Mouse (Mus musculus): ENCODE measurements around the gene Reep6. TPM values are rescaled to one million over a fixed set of nuclear protein-coding genes. Genes with fewer than 3 reads are reported as not detected.

Gene Reep6
- total RNA-seq, 1 experiment = 13.3 TPM

GRCm38 (mm10) chr10:80293325-80293724 lies 36.4 kb upstream of the Reep6 start:
- H3K36me3 ChIP-seq (ENCODE audit: control insufficient read depth, insufficient read depth, low read length, poor library complexity, severe bottlenecking) = peaks cover 26% of the 10 kb centered on the region
- DNase-seq (ENCODE audit: low read depth, low spot score) = no peak
- no peaks in the 10 kb centered on the region for H3K9me3 ChIP-seq (ENCODE audit: control insufficient read depth, insufficient read depth, low read depth, low read length)
- H3K9ac ChIP-seq (ENCODE audit: insufficient read depth, low read depth, low read length, poor library complexity, severe bottlenecking) = peak overlapping the region; percentile 99
- in situ Hi-C loops (cut with MboI; ENCODE audit: low sequenced_read_pairs in 2 of 2, unreplicated experiment in 2 of 2) = no loop called here
- peak overlapping the region; percentile 71 to 83 for H3K4me3 ChIP-seq (ENCODE audit: insufficient read depth in 1 of 2, low read depth in 1 of 2, low read length in 2 of 2, poor library complexity in 1 of 2, severe bottlenecking in 1 of 2)
- TF ChIP-seq CHD2 (IDR thresholded peaks at IDR 0.05; ENCODE audit: low read depth, low read length) = no peak
- H3K27ac ChIP-seq (ENCODE audit: insufficient read depth, low read depth, low read length, poor library complexity, severe bottlenecking) = peak overlapping the region; percentile 87
- peaks cover 0 to 20% of the 10 kb centered on the region in 2 experiments; a peak in 2 of 4 replicates for H3K4me1 ChIP-seq (ENCODE audit: control insufficient read depth in 2 of 2, insufficient read depth in 2 of 2, low read length in 2 of 2, poor library complexity in 1 of 2)

GRCm38 (mm10) chr10:80294311-80294710 lies 35.4 kb upstream of the Reep6 start:
- no peak overlapping the region for H3K27ac ChIP-seq (ENCODE audit: insufficient read depth, low read depth, low read length, poor library complexity, severe bottlenecking)
- in situ Hi-C loops (cut with MboI; ENCODE audit: low sequenced_read_pairs in 2 of 2, unreplicated experiment in 2 of 2) = no loop called here
- peaks cover 0 to 17% of the 10 kb centered on the region in 2 experiments; a peak in 2 of 4 replicates for H3K4me1 ChIP-seq (ENCODE audit: control insufficient read depth in 2 of 2, insufficient read depth in 2 of 2, low read length in 2 of 2, poor library complexity in 1 of 2)
- H3K9me3 ChIP-seq (ENCODE audit: control insufficient read depth, insufficient read depth, low read depth, low read length) = no peaks in the 10 kb centered on the region
- no peak for DNase-seq (ENCODE audit: low read depth, low spot score)
- peaks cover 26% of the 10 kb centered on the region for H3K36me3 ChIP-seq (ENCODE audit: control insufficient read depth, insufficient read depth, low read length, poor library complexity, severe bottlenecking)
- peak overlapping the region; percentile 71 to 83; a peak in 3 of 4 replicates for H3K4me3 ChIP-seq (ENCODE audit: insufficient read depth in 1 of 2, low read depth in 1 of 2, low read length in 2 of 2, poor library complexity in 1 of 2, severe bottlenecking in 1 of 2)
- peak overlapping the region; percentile 99; the same call in 1 of the 2 replicates for H3K9ac ChIP-seq (ENCODE audit: insufficient read depth, low read depth, low read length, poor library complexity, severe bottlenecking)
- TF ChIP-seq ZNF384 (IDR thresholded peaks at IDR 0.05; ENCODE audit: low read depth, low read length) = no peak
- TF ChIP-seq ZC3H11A (IDR thresholded peaks at IDR 0.05; ENCODE audit: borderline replicate concordance, low read depth, low read length) = no peak
- TF ChIP-seq MAFK (IDR thresholded peaks at IDR 0.05; ENCODE audit: insufficient read depth, low read depth, low read length) = no peak
- TF ChIP-seq HCFC1 (IDR thresholded peaks at IDR 0.05; ENCODE audit: borderline replicate concordance, insufficient read depth, low read length) = no peak
- TF ChIP-seq CHD2 (IDR thresholded peaks at IDR 0.05; ENCODE audit: low read depth, low read length) = no peak

DNA sequence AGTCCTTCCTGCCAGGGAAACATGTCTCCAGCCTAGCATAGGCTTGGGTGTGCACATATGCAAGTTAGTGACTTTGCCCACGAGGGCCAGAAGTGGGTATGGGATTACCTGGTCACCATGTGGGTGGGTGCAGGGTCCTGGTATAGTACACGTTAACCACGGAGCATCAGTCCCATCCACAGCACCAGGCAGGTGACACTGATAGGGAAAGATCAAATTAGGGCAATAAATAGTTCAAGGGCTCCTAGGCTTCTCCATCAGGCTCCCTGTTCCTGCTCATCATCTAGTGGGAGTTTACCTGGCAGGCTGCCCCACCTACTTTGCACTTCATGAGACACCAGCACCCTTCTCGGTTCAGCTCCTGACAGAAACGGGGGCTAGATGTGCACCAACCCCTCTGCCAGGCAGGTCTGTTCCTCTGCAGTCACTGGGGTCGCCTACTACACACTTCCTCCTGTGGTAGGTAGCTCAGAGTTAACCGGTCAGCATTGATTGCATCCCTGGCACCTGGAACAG lies 34.9 kb upstream of the Reep6 start:
- H3K36me3 ChIP-seq (ENCODE audit: control insufficient read depth, insufficient read depth, low read length, poor library complexity, severe bottlenecking) = peaks cover 26% of the 10 kb centered on the region
- no peaks in the 10 kb centered on the region for H3K9me3 ChIP-seq (ENCODE audit: control insufficient read depth, insufficient read depth, low read depth, low read length)
- H3K9ac ChIP-seq (ENCODE audit: insufficient read depth, low read depth, low read length, poor library complexity, severe bottlenecking) = peak overlapping the region; percentile 99; the same call in 1 of the 2 replicates
- no peak for TF ChIP-seq ZC3H11A (IDR thresholded peaks at IDR 0.05; ENCODE audit: borderline replicate concordance, low read depth, low read length)
- TF ChIP-seq HCFC1 (IDR thresholded peaks at IDR 0.05; ENCODE audit: borderline replicate concordance, insufficient read depth, low read length) = no peak
- TF ChIP-seq CHD2 (IDR thresholded peaks at IDR 0.05; ENCODE audit: low read depth, low read length) = 0 out of 2 replicates have a peak, but pooled peaks have one; percentile 7
- TF ChIP-seq ZNF384 (IDR thresholded peaks at IDR 0.05; ENCODE audit: low read depth, low read length) = no peak
- in situ Hi-C loops (cut with MboI; ENCODE audit: low sequenced_read_pairs in 2 of 2, unreplicated experiment in 2 of 2) = no loop called here
- H3K4me1 ChIP-seq (ENCODE audit: control insufficient read depth in 2 of 2, insufficient read depth in 2 of 2, low read length in 2 of 2, poor library complexity in 1 of 2) = peaks cover 0 to 17% of the 10 kb centered on the region in 2 experiments; a peak in 2 of 4 replicates
- no peak overlapping the region for H3K27ac ChIP-seq (ENCODE audit: insufficient read depth, low read depth, low read length, poor library complexity, severe bottlenecking)
- no peak overlapping the region for H3K4me3 ChIP-seq (ENCODE audit: insufficient read depth in 1 of 2, low read depth in 1 of 2, low read length in 2 of 2, poor library complexity in 1 of 2, severe bottlenecking in 1 of 2)
- no peak for DNase-seq (ENCODE audit: low read depth, low spot score)

DNA sequence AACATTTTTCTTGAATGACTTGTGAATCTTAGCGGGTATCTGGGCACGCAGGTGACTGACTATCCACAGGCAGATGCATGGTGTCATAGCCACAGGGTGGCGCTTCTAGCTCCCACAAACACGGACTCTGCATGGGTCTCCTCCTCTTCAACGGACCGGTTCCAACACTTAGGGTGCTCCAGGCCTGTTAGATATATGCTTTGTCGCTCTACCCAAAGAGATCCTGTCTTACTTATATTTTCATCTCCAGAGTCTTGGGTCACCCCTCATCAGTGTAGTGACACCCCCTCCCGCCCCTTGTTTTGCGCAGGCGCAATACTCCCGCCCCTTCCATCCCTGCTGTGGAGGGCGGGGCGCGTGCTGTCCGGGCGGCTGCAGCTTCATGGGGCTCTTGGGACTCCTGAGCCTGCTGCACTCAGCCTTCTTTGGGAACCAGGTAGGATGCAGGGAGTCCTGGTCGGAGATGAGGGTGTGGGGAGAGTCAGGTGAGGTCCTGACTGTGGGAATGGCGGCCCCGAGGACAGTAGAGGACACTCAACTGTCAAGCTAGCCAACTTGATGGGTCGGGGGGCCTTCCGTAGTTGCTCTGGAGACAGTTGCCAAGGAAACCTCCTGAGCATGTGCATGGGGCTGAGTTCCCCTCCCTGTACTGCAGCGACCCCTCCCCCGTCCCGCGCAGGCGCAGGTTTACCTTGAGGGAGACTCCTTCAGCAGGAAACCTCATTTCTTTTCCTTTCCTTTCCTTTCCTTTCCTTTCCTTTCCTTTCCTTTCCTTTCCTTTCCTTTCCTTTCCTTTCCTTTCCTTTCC lies 33.9 kb upstream of the Reep6 start, which contains the start of gene Apc2:
Gene Apc2, plus strand, starts transcription at position 360 of the 808 bp plus-strand sequence.
- TF ChIP-seq MAFK (IDR thresholded peaks at IDR 0.05; ENCODE audit: insufficient read depth, low read depth, low read length) (no peak), HCFC1 (IDR thresholded peaks at IDR 0.05; ENCODE audit: borderline replicate concordance, insufficient read depth, low read length) (no peak), CHD2 (IDR thresholded peaks at IDR 0.05; ENCODE audit: low read depth, low read length) (no peak), ZC3H11A (IDR thresholded peaks at IDR 0.05; ENCODE audit: borderline replicate concordance, low read depth, low read length) (no peak), ZNF384 (IDR thresholded peaks at IDR 0.05; ENCODE audit: low read depth, low read length) (no peak)
- Histone ChIP-seq H3K27ac (ENCODE audit: insufficient read depth, low read depth, low read length, poor library complexity, severe bottlenecking) (no peak within 1 kb of the TSS), H3K9me3 (ENCODE audit: control insufficient read depth, insufficient read depth, low read depth, low read length) (no peaks in the 10 kb centered on the region), H3K36me3 (ENCODE audit: control insufficient read depth, insufficient read depth, low read length, poor library complexity, severe bottlenecking) (peaks cover 26% of the 10 kb centered on the region), H3K4me3 (ENCODE audit: insufficient read depth in 1 of 2, low read depth in 1 of 2, low read length in 2 of 2, poor library complexity in 1 of 2, severe bottlenecking in 1 of 2) (peak within 1 kb of the TSS; percentile 43 to 48), H3K4me1 (ENCODE audit: control insufficient read depth in 2 of 2, insufficient read depth in 2 of 2, low read length in 2 of 2, poor library complexity in 1 of 2) (peaks cover 0 to 17% of the 10 kb centered on the region in 2 experiments; a peak in 2 of 4 replicates), H3K9ac (ENCODE audit: insufficient read depth, low read depth, low read length, poor library complexity, severe bottlenecking) (no peak within 1 kb of the TSS; the same call in 1 of the 2 replicates)
- in situ Hi-C loops (cut with MboI; ENCODE audit: low sequenced_read_pairs in 2 of 2, unreplicated experiment in 2 of 2) = no loop called here
- peak; percentile 66 for DNase-seq (ENCODE audit: low read depth, low spot score)
